Mouse (Mus musculus): ENCODE results near the gene 1700023F06Rik.

GRCm38 (mm10) chr11:103236903-103237302, 28.5 kb upstream of the 1700023F06Rik start:
- TF ChIP-seq POLR2A (IDR thresholded peaks at IDR 0.05; ENCODE audit: low read depth, low read length): no peak
- TF ChIP-seq CTCF (IDR thresholded peaks at IDR 0.05; ENCODE audit: extremely low read depth, insufficient read depth, insufficient read length, insufficient replicate concordance): no peak

Data from spleen, adult 2 months (tissue).